Mouse (Mus musculus) liver, embryonic 13.5 days (tissue): ENCODE results near the gene 4930402K13Rik. TPM values are rescaled to one million over a fixed set of nuclear protein-coding genes. Genes with fewer than 3 reads are reported as not detected.
A peak's percentile ranks its signal among the peaks of the same experiment; 100 is the strongest.
"Not testable (repeated sequence)": the region's sequence is repeated elsewhere in the genome, so short reads cannot be mapped to it uniquely, and the experiment has no call there.

Experiments
- ATAC-seq: fragments of 200-750 bp; cut with Nextera tagmentation; 2 replicates; pipeline ENCODE4 v1.8.0; 2017; ENCODE audit warnings: low read depth, mild to moderate bottlenecking, moderate number of reproducible peaks, moderate library complexity
- DNase-seq: peaks from one replicate; pipeline ENCODE4 v3.0.0; 2022
- H3K27ac ChIP-seq: fragments of 300-500 bp; sonication (generic); 2 replicates; pipeline ENCODE4 v1.5.1; 2015; ENCODE audit warnings: moderate library complexity, mild to moderate bottlenecking, inconsistent platforms
- H3K27me3 ChIP-seq: fragments of 300-500 bp; sonication (generic); 2 replicates; pipeline ENCODE4 v1.6.1; 2015; ENCODE audit warnings: mild to moderate bottlenecking, inconsistent platforms
- H3K36me3 ChIP-seq: fragments of 300-500 bp; sonication (generic); 2 replicates; pipeline ENCODE4 v1.6.1; 2015; ENCODE audit warnings: mild to moderate bottlenecking, inconsistent platforms
- H3K4me1 ChIP-seq: fragments of 300-500 bp; sonication (generic); replicated peaks from 2 replicates; pipeline ENCODE4 v1.6.1; 2015; ENCODE audit warnings: inconsistent platforms
- H3K4me2 ChIP-seq: fragments of 300-500 bp; sonication (generic); 2 replicates; pipeline ENCODE4 v1.6.1; 2015; ENCODE audit warnings: inconsistent platforms, mild to moderate bottlenecking, moderate library complexity
- H3K4me3 ChIP-seq: fragments of 300-500 bp; sonication (generic); replicated peaks from 2 replicates; pipeline ENCODE4 v1.5.1; 2015; ENCODE audit warnings: mild to moderate bottlenecking, inconsistent platforms
- H3K9ac ChIP-seq: fragments of 300-500 bp; sonication (generic); 2 replicates; pipeline ENCODE4 v1.6.1; 2015; ENCODE audit warnings: mild to moderate bottlenecking, inconsistent platforms
- H3K9me3 ChIP-seq: fragments of 300-500 bp; sonication (generic); replicated peaks from 2 replicates; pipeline ENCODE4 v1.6.1; 2016; ENCODE audit warnings: inconsistent platforms
- WGBS: fragments of 180-500 bp; shearing (Covaris S2); methylation state at CpG from one replicate; pipeline ENCODE4 v1.1.7; 2015; ENCODE audit not compliant: insufficient replicate concordance; 5-methylcytosine and 5-hydroxymethylcytosine counted together
- polyA plus RNA-seq: library from polyadenylated mRNA; unstranded; fragments of >200 nt; fragmentation: Nextera tagmentation; extraction: Ambion mirVana; gene quantifications from 2 replicates; pipeline ENCODE4 v1.2.1, GENCODE M21; 2015

The 4930402K13Rik gene
- not detected in 2 replicates for polyA plus RNA-seq

DNA sequence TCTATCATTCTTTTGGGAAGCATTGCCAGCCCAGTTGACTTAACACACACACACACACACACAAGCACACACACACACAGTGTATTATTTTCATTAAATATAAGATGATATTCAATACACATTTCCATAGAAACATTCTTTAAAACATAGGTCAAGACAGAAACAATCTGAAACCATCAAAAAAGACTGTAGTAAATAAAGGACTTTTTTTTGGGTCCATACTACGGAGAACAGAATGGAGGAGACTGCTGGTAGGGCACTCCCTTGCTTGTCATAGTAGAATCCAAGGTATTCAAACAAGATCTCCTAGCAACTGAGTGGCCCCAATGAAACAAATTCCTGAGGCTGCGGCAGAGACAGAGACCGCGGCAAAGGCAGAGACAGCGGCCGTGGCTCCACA lies at the start of gene 4930402K13Rik:
Gene 4930402K13Rik (plus strand): TSS at position 301 of the 400 bp plus-strand sequence.
- Histone ChIP-seq H3K4me2 (no peak within 1 kb of the TSS), H3K27me3 (no peaks in the 10 kb centered on the region), H3K27ac (no peak within 1 kb of the TSS), H3K36me3 (no peaks in the 10 kb centered on the region), H3K9me3 (no peaks in the 10 kb centered on the region), H3K4me1 (no peaks in the 10 kb centered on the region), H3K4me3 (no peak within 1 kb of the TSS), H3K9ac (no peak within 1 kb of the TSS)
- 85% methylated on average over 6 of the region's 6 CpGs for WGBS
- no peak for ATAC-seq
- no peak for DNase-seq

- not testable (repeated sequence) for H3K27ac ChIP-seq, H3K9me3 ChIP-seq, H3K4me1 ChIP-seq, H3K4me2 ChIP-seq, H3K27me3 ChIP-seq, ATAC-seq, H3K4me3 ChIP-seq, H3K36me3 ChIP-seq, H3K9ac ChIP-seq
- DNase-seq: peak; percentile 4
- WGBS: 10% methylated on average over 6 of the region's 9 CpGs
Measured at GRCm38 (mm10) chrX:9060952-9061351, 43.4 kb upstream of the 4930402K13Rik start.

DNA sequence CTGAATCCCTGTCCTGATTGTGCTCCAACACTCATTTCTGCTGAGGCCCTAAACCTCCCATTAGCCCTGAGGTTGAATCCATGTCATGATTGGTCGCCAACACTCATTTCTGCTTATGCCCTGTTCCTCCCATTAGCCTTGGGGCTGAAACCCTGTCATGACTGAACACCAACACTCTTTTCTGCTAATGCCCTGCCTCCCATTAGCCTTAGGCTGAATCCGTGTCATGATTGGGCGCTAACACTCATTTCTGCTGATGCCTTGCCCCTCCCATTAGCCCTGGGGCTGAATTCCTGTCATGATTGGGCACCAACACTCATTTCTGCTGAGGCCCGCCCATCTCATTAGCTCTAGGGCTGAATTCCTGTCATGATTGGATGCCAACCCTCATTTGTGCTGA lies 42.3 kb upstream of the 4930402K13Rik start:
- Histone ChIP-seq H3K27me3 (no peaks in the 10 kb centered on the region), H3K4me2 (no peak overlapping the region), H3K4me1 (no peaks in the 10 kb centered on the region), H3K9ac (no peak overlapping the region), H3K27ac (no peak overlapping the region), H3K4me3 (no peak overlapping the region), H3K36me3 (no peaks in the 10 kb centered on the region), H3K9me3 (no peaks in the 10 kb centered on the region)
- ATAC-seq: no peak
- WGBS: 68% methylated on average over 4 of the region's 4 CpGs
- no peak for DNase-seq

DNA sequence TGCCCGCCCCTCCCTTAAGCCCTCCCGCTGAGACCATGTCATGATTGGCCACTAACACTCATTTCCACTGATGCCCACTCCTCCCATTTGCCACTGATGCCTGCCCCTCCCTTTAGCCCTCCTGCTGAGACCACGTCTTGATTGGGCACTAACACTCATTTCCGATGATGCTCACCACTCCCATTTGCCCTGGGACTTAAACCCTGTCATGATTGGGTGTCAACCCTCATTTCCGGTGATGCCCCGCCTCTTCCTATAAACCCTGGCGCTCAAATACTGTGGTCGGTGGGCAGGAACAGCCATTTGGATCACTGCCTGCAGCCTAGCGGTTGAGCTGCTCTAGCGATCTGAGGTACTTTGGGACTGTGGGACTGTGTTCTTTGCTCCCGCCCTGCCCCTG lies 41.6 kb upstream of the 4930402K13Rik start, which contains the start of gene Fthl17f:
Gene Fthl17f (plus strand): TSS at position 301 of the 400 bp plus-strand sequence.
- H3K27me3 ChIP-seq, H3K4me3 ChIP-seq, ATAC-seq, DNase-seq, H3K36me3 ChIP-seq, H3K4me1 ChIP-seq, H3K9me3 ChIP-seq, H3K9ac ChIP-seq, H3K4me2 ChIP-seq, H3K27ac ChIP-seq: not testable (repeated sequence)
- WGBS: 78% methylated on average over 11 of the region's 11 CpGs

DNA sequence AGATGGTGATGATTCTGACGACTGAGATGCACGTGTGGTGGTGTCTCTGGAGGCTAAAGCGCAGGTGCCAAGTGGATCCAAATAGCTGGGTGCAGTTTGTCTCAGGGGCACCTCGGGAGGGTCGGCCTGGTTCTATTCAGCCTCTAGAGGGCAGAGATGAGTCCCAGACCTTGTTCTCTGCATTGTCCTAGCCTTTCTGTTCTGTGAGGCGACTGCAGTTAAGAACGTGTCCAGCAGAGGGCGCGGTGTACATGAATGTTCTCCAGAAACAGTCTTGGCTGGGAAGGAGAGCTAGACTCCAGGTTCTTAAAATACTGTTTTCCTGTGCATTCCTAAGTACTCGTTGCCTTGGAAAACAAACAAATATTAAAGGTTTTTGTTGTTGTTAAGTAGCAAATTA lies 26.7 kb upstream of the 4930402K13Rik start:
- DNase-seq: peak; percentile 3
- H3K4me2 ChIP-seq, ATAC-seq, H3K9me3 ChIP-seq, H3K9ac ChIP-seq, H3K27ac ChIP-seq, H3K4me1 ChIP-seq, H3K4me3 ChIP-seq, H3K27me3 ChIP-seq, H3K36me3 ChIP-seq: not testable (repeated sequence)
- WGBS: 12% methylated on average over 8 of the region's 10 CpGs

GRCm38 (mm10) chrX:9095066-9095465 lies 9.3 kb upstream of the 4930402K13Rik start:
- not testable (repeated sequence) for H3K4me1 ChIP-seq, DNase-seq, H3K27ac ChIP-seq, H3K9me3 ChIP-seq, H3K36me3 ChIP-seq, ATAC-seq, H3K4me3 ChIP-seq, H3K27me3 ChIP-seq, H3K9ac ChIP-seq, H3K4me2 ChIP-seq

DNA sequence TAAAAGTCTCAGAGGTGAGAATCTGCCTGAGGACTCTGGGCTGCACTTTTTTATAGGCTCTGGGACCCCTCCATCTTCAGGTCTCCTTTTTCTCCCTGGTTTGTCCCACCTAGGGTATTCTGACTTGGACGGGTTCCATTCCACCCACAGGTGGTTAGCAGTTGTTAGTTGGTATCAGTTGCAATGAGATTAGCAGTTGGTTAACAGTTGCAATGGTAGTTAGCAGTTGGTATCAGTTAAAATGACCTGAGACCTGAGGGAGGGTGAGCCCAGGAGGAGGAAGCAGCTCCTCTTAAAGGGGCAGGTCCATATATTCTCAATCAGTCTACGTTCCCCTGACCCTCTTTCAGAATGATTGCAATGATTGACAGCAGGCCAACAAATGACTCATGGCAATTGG lies 6.0 kb downstream of the 4930402K13Rik start:
- whole genome bisulfite sequencing: 22% methylated on average over 2 of the region's 2 CpGs
- Histone ChIP-seq H3K9me3 (no peaks in the 10 kb centered on the region), H3K27ac (no peak overlapping the region), H3K9ac (no peak overlapping the region), H3K4me2 (no peak overlapping the region), H3K4me3 (no peak overlapping the region), H3K27me3 (no peaks in the 10 kb centered on the region), H3K36me3 (no peaks in the 10 kb centered on the region), H3K4me1 (no peaks in the 10 kb centered on the region)
- ATAC-seq: no peak
- no peak for DNase-seq

- Histone ChIP-seq H3K4me2 (no peak overlapping the region), H3K9ac (no peak overlapping the region), H3K27me3 (no peaks in the 10 kb centered on the region), H3K27ac (no peak overlapping the region), H3K4me3 (no peak overlapping the region), H3K36me3 (no peaks in the 10 kb centered on the region), H3K9me3 (no peaks in the 10 kb centered on the region), H3K4me1 (no peaks in the 10 kb centered on the region)
- WGBS: 43% methylated on average over 4 of the region's 4 CpGs
- ATAC-seq: no peak
- no peak for DNase-seq
Measured at GRCm38 (mm10) chrX:9124928-9125327, 20.6 kb downstream of the 4930402K13Rik start.

DNA sequence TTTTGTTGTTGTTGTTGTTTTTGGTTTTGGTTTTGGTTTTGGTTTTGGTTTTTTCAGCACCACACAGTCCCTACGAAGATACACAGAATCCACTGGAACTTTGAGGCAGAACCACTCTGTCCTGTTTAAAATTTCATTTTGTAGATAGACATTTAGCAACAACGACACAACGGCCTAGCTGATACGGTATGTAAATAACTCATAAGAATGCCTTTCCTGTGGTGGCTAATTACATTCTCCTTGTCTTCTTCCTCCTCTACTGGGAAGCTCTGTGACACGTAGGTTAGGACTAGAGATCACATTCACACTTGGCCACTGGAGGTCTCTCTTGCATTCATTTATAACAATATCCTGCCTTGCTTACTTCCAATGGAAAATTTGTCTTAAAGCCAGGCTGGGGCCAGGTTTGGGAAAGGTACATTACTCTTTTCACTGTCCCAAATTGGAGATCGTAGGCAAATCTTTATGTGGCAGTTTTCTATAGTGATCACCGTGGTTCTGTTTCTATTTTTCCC lies 24.0 kb downstream of the 4930402K13Rik start:
- no peaks in the 10 kb centered on the region for H3K27me3 ChIP-seq
- no peaks in the 10 kb centered on the region for H3K9me3 ChIP-seq
- no peaks in the 10 kb centered on the region for H3K36me3 ChIP-seq
- WGBS: 28% methylated on average over 7 of the region's 7 CpGs
- no peak overlapping the region for H3K4me2 ChIP-seq
- no peak overlapping the region for H3K27ac ChIP-seq
- H3K4me3 ChIP-seq: no peak overlapping the region
- ATAC-seq (no peak), DNase-seq (no peak)
- H3K9ac ChIP-seq: no peak overlapping the region
- H3K4me1 ChIP-seq: no peaks in the 10 kb centered on the region

DNA sequence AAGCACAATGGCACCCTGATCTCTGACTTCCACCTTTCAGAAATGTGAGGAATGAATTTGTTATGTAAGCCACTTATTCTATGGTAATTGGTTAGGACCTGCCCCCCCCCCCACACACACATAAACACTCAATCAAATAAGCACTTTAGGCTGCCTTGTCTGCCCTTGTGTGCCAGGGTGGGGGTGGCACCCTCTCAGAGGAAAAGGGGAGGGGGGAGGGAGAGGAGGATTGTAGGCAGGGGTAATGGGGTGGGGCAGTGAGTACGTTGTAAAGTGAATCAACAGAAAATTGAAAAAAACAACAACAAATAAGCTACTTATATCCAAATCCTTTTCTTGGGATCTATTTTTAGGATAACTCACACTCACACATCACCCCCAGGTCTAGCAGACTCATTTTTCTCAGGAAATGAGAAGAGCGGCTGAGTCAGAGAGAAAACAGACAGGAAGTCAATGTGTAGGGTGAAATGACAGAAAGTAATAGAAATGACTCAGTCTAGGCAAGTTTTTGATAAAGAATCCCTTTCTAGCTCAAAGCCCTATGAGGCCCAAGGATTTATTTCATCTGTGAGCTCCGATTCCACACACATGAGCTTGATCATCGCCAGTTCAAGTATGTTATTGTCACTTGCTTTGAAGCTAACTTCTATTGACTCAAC lies 35.1 kb downstream of the 4930402K13Rik start:
- Histone ChIP-seq H3K36me3 (no peaks in the 10 kb centered on the region), H3K4me3 (no peak overlapping the region)

GRCm38 (mm10) chrX:9142669-9143068 lies 38.3 kb downstream of the 4930402K13Rik start:
- no peaks in the 10 kb centered on the region for H3K4me1 ChIP-seq
- no peak overlapping the region for H3K9ac ChIP-seq
- H3K27me3 ChIP-seq: no peaks in the 10 kb centered on the region
- H3K27ac ChIP-seq: no peak overlapping the region
- no peak overlapping the region for H3K4me3 ChIP-seq
- ATAC-seq (no peak), DNase-seq (no peak)
- H3K9me3 ChIP-seq: no peaks in the 10 kb centered on the region
- H3K4me2 ChIP-seq: no peak overlapping the region
- WGBS: 48% methylated on average over 2 of the region's 2 CpGs
- H3K36me3 ChIP-seq: no peaks in the 10 kb centered on the region

More for the DNA sequence above, 35.1 kb downstream of the 4930402K13Rik start:
- no peaks in the 10 kb centered on the region for H3K4me1 ChIP-seq
- no peak overlapping the region for H3K27ac ChIP-seq
- no peaks in the 10 kb centered on the region for H3K27me3 ChIP-seq
- WGBS: 70% methylated on average over 4 of the region's 4 CpGs
- no peaks in the 10 kb centered on the region for H3K9me3 ChIP-seq
- DNase-seq (no peak), ATAC-seq (no peak)
- H3K9ac ChIP-seq: no peak overlapping the region
- H3K4me2 ChIP-seq: no peak overlapping the region
